Mouse (Mus musculus): ENCODE measurements around the gene Cdh13. TPM values are rescaled to one million over a fixed set of nuclear protein-coding genes. Genes with fewer than 3 reads are reported as not detected.

The Cdh13 gene
- polyA plus RNA-seq, 1 experiment from 2014 or later: 120 TPM

- Histone ChIP-seq H3K4me2 (ENCODE audit: low read length) (no peak overlapping the region), H3K9me3 (ENCODE audit: control insufficient read depth, low read length) (no peaks in the 10 kb centered on the region), H3K4me1 (ENCODE audit: control insufficient read depth, insufficient read depth, low read depth, low read length) (peaks cover 22% of the 10 kb centered on the region), H3K4me3 (ENCODE audit: low read length) (no peak overlapping the region), H3K27me3 (replicated peaks; ENCODE audit: control insufficient read depth, insufficient read depth, low read length) (no peaks in the 10 kb centered on the region), H3K36me3 (ENCODE audit: control insufficient read depth, insufficient read depth, low read length) (no peaks in the 10 kb centered on the region), H3K9ac (ENCODE audit: low read depth, low read length) (no peak overlapping the region), H3K27ac (ENCODE audit: low read depth, low read length) (no peak overlapping the region)
- no peak for ATAC-seq
- WGBS: 91% methylated on average over 4 of the region's 4 CpGs
Measured at GRCm38 (mm10) chr8:118289091-118289490, 5.6 kb downstream of the Cdh13 start.

DNA sequence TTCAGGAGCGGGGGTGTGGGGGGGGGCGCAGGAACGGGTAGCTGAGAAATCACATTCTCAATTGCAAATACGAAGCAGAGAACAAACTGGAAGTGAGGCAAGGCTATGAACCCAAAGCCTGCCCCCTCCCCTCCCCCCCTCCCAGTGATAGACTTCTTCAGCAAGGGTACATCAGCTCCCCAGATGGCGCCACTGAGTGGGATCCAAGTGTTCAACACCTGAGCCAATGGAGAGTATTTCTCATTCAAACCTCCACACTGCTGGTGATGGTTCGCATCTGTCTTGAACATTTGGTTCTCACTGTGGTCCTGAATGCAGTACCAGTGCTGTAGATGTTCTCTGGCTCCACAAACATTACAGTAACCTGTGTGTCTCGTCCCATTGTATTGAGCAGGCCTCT is 6.0 kb downstream of the Cdh13 start:
- ATAC-seq: no peak
- Histone ChIP-seq H3K4me2 (ENCODE audit: low read length) (no peak overlapping the region), H3K4me1 (ENCODE audit: control insufficient read depth, insufficient read depth, low read depth, low read length) (peaks cover 22% of the 10 kb centered on the region), H3K36me3 (ENCODE audit: control insufficient read depth, insufficient read depth, low read length) (no peaks in the 10 kb centered on the region), H3K9me3 (ENCODE audit: control insufficient read depth, low read length) (no peaks in the 10 kb centered on the region), H3K27ac (ENCODE audit: low read depth, low read length) (no peak overlapping the region), H3K27me3 (replicated peaks; ENCODE audit: control insufficient read depth, insufficient read depth, low read length) (no peaks in the 10 kb centered on the region), H3K9ac (ENCODE audit: low read depth, low read length) (no peak overlapping the region), H3K4me3 (ENCODE audit: low read length) (no peak overlapping the region)
- WGBS: 84% methylated on average over 7 of the region's 7 CpGs

- WGBS: 52% methylated on average over 6 of the region's 6 CpGs
- H3K9me3 ChIP-seq (ENCODE audit: control insufficient read depth, low read length): no peaks in the 10 kb centered on the region
- H3K27me3 ChIP-seq (replicated peaks; ENCODE audit: control insufficient read depth, insufficient read depth, low read length): no peaks in the 10 kb centered on the region
- no peak overlapping the region for H3K9ac ChIP-seq (ENCODE audit: low read depth, low read length)
- H3K27ac ChIP-seq (ENCODE audit: low read depth, low read length): no peak overlapping the region
- H3K4me3 ChIP-seq (ENCODE audit: low read length): no peak overlapping the region
- no peak overlapping the region for H3K4me2 ChIP-seq (ENCODE audit: low read length)
- peaks cover 22% of the 10 kb centered on the region for H3K4me1 ChIP-seq (ENCODE audit: control insufficient read depth, insufficient read depth, low read depth, low read length)
- no peak for ATAC-seq
- no peaks in the 10 kb centered on the region for H3K36me3 ChIP-seq (ENCODE audit: control insufficient read depth, insufficient read depth, low read length)
Measured at GRCm38 (mm10) chr8:118290266-118290665, 6.7 kb downstream of the Cdh13 start.

- no peak overlapping the region for H3K4me2 ChIP-seq (ENCODE audit: low read length)
- H3K27me3 ChIP-seq (replicated peaks; ENCODE audit: control insufficient read depth, insufficient read depth, low read length): no peaks in the 10 kb centered on the region
- no peaks in the 10 kb centered on the region for H3K36me3 ChIP-seq (ENCODE audit: control insufficient read depth, insufficient read depth, low read length)
- no peak for ATAC-seq
- no peak overlapping the region for H3K4me3 ChIP-seq (ENCODE audit: low read length)
- 95% methylated on average over 5 of the region's 5 CpGs for WGBS
- no peak overlapping the region for H3K9ac ChIP-seq (ENCODE audit: low read depth, low read length)
- no peaks in the 10 kb centered on the region for H3K9me3 ChIP-seq (ENCODE audit: control insufficient read depth, low read length)
- no peaks in the 10 kb centered on the region for H3K4me1 ChIP-seq (ENCODE audit: control insufficient read depth, insufficient read depth, low read depth, low read length)
- no peak overlapping the region for H3K27ac ChIP-seq (ENCODE audit: low read depth, low read length)
Measured at GRCm38 (mm10) chr8:118296477-118296876, 12.9 kb downstream of the Cdh13 start.

GRCm38 (mm10) chr8:118306957-118307356 is 23.4 kb downstream of the Cdh13 start:
- no peaks in the 10 kb centered on the region for H3K27me3 ChIP-seq (replicated peaks; ENCODE audit: control insufficient read depth, insufficient read depth, low read length)
- no peaks in the 10 kb centered on the region for H3K9me3 ChIP-seq (ENCODE audit: control insufficient read depth, low read length)
- no peak overlapping the region for H3K9ac ChIP-seq (ENCODE audit: low read depth, low read length)
- H3K4me1 ChIP-seq (ENCODE audit: control insufficient read depth, insufficient read depth, low read depth, low read length): no peaks in the 10 kb centered on the region
- no peak overlapping the region for H3K27ac ChIP-seq (ENCODE audit: low read depth, low read length)
- ATAC-seq: no peak
- no peak overlapping the region for H3K4me2 ChIP-seq (ENCODE audit: low read length)
- no peak overlapping the region for H3K4me3 ChIP-seq (ENCODE audit: low read length)
- no peaks in the 10 kb centered on the region for H3K36me3 ChIP-seq (ENCODE audit: control insufficient read depth, insufficient read depth, low read length)
- WGBS: 63% methylated on average over 10 of the region's 10 CpGs

DNA sequence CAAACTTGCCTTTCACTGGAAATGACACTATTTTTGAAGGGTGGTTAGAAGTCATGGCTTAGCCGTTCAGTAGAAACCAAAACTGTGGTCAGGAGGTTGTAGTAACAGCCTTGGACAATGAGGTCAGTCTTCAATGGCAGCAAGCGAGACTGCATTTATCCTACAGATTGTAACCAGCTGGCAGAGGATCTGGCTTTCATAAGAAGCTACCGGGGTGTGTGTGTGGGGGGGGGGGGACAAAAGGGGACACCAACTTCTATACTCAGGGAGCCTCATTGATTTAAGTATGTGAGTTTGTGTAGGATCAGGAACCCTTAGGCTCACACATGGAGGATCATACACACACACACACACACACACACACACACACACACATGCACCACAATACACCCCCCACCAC is 25.6 kb downstream of the Cdh13 start:
- Histone ChIP-seq H3K27ac (ENCODE audit: low read depth, low read length) (no peak overlapping the region), H3K9ac (ENCODE audit: low read depth, low read length) (no peak overlapping the region), H3K36me3 (ENCODE audit: control insufficient read depth, insufficient read depth, low read length) (no peaks in the 10 kb centered on the region), H3K27me3 (replicated peaks; ENCODE audit: control insufficient read depth, insufficient read depth, low read length) (no peaks in the 10 kb centered on the region), H3K9me3 (ENCODE audit: control insufficient read depth, low read length) (no peaks in the 10 kb centered on the region), H3K4me2 (ENCODE audit: low read length) (no peak overlapping the region), H3K4me1 (ENCODE audit: control insufficient read depth, insufficient read depth, low read depth, low read length) (peaks cover 6% of the 10 kb centered on the region; the same call in 1 of the 2 replicates), H3K4me3 (ENCODE audit: low read length) (no peak overlapping the region)
- ATAC-seq: no peak
- 50% methylated on average over 3 of the region's 3 CpGs for WGBS

- whole genome bisulfite sequencing: 51% methylated on average over 17 of the region's 17 CpGs
- no peak overlapping the region for H3K4me3 ChIP-seq (ENCODE audit: low read length)
- peaks cover 6% of the 10 kb centered on the region; the same call in 1 of the 2 replicates for H3K4me1 ChIP-seq (ENCODE audit: control insufficient read depth, insufficient read depth, low read depth, low read length)
- no peak overlapping the region for H3K4me2 ChIP-seq (ENCODE audit: low read length)
- H3K9ac ChIP-seq (ENCODE audit: low read depth, low read length): 0 out of 2 replicates have a peak overlapping the region, but pooled peaks have one; percentile 28
- peak; percentile 59; the same call in 1 of the 2 replicates for ATAC-seq
- H3K27me3 ChIP-seq (replicated peaks; ENCODE audit: control insufficient read depth, insufficient read depth, low read length): no peaks in the 10 kb centered on the region
- H3K27ac ChIP-seq (ENCODE audit: low read depth, low read length): peak overlapping the region; percentile 60; the same call in 1 of the 2 replicates
- H3K9me3 ChIP-seq (ENCODE audit: control insufficient read depth, low read length): no peaks in the 10 kb centered on the region
- H3K36me3 ChIP-seq (ENCODE audit: control insufficient read depth, insufficient read depth, low read length): no peaks in the 10 kb centered on the region
Measured at GRCm38 (mm10) chr8:118313426-118314187, 30.1 kb downstream of the Cdh13 start.

DNA sequence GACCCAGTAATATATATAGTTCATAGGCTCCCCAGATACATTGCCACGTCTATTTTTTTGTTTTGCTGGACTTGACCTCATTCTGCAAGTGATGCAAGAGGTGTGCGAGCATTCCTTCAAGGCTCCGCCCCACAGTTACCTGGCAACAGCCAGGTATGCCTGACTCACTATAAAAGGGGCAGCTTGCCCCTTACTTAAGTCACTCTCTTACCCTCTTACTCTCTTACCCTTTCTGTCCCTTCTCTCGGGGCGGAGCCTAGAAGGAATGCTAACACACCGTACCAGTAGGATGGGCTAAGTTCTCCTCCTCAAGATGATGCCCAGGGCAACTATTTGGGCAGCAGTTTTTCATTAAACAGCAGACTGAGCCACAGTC is 30.6 kb downstream of the Cdh13 start:
- H3K27me3 ChIP-seq (replicated peaks; ENCODE audit: control insufficient read depth, insufficient read depth, low read length): no peaks in the 10 kb centered on the region
- H3K4me3 ChIP-seq (ENCODE audit: low read length): no peak overlapping the region
- WGBS: 90% methylated on average over 6 of the region's 6 CpGs
- H3K9ac ChIP-seq (ENCODE audit: low read depth, low read length): no peak overlapping the region
- H3K36me3 ChIP-seq (ENCODE audit: control insufficient read depth, insufficient read depth, low read length): no peaks in the 10 kb centered on the region
- peaks cover 6% of the 10 kb centered on the region; the same call in 1 of the 2 replicates for H3K4me1 ChIP-seq (ENCODE audit: control insufficient read depth, insufficient read depth, low read depth, low read length)
- no peaks in the 10 kb centered on the region for H3K9me3 ChIP-seq (ENCODE audit: control insufficient read depth, low read length)
- no peak overlapping the region for H3K27ac ChIP-seq (ENCODE audit: low read depth, low read length)
- no peak overlapping the region for H3K4me2 ChIP-seq (ENCODE audit: low read length)
- ATAC-seq: no peak

- no peaks in the 10 kb centered on the region for H3K36me3 ChIP-seq (ENCODE audit: control insufficient read depth, insufficient read depth, low read length)
- H3K4me1 ChIP-seq (ENCODE audit: control insufficient read depth, insufficient read depth, low read depth, low read length): peaks cover 6% of the 10 kb centered on the region; the same call in 1 of the 2 replicates
- no peak for ATAC-seq
- H3K9me3 ChIP-seq (ENCODE audit: control insufficient read depth, low read length): no peaks in the 10 kb centered on the region
- H3K9ac ChIP-seq (ENCODE audit: low read depth, low read length): no peak overlapping the region
- no peak overlapping the region for H3K4me3 ChIP-seq (ENCODE audit: low read length)
- no peak overlapping the region for H3K4me2 ChIP-seq (ENCODE audit: low read length)
- WGBS: 87% methylated on average over 7 of the region's 7 CpGs
- H3K27ac ChIP-seq (ENCODE audit: low read depth, low read length): no peak overlapping the region
- H3K27me3 ChIP-seq (replicated peaks; ENCODE audit: control insufficient read depth, insufficient read depth, low read length): no peaks in the 10 kb centered on the region
Measured at GRCm38 (mm10) chr8:118314932-118315331, 31.4 kb downstream of the Cdh13 start.
